In the genomic region with DNA sequence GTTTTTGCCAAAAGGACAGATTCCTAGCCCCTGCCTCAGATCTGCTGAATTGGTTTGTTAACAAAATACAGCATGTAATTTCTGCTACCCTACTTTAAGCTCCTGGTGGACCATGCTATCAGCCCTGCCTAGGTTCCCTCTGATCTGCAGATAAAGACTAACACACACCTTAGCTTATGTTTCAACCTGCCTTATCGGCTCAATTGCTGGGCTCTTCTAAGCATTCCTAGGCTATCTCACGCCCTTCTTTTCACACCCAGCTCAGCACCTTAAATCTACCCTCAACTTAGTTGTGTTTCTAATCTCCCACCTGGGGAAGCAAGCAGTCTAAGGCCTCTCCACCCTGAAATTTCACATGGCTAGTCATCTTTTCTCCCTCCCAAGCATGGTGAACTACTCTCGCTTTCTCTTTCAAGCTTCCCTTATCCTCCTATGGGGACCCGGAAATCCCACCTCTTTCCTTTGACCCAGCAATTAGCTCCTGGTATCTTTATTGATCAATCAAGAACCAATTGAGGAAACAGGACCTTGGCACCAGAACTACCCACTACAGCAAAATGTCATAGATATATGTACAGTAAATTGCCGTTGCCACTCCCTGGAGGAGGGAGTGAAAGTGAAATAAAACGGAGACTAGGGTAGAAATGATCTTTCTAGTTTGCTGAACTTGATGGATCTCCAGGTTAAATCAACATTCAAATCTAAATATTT, we compare ENCODE assay signal across 18 mouse cellular contexts.
"Had no signal": no experiment of that assay in that cellular context is flagged by ENCODE, and none has a peak within 500 bp of the region (broad histone marks: within the 10 kb centered on the region; RNA-seq: fewer than 3 reads in every experiment).

No protein-coding gene starts in this region.

- DNase-seq: lung, adult 18-20 months; lung, embryonic 14.5 days; lung, postnatal 10 days; lung, postnatal 4 days; midbrain, embryonic 14.5 days; retina, postnatal 1 day; right cerebral cortex, adult 18-20 months; right cerebral cortex, postnatal 25 days; right cerebral cortex, postnatal 4 days; thymus, adult 18-20 months; thymus, postnatal 14 days; thymus, postnatal 36 days had no signal

- H3K9me3 ChIP-seq: midbrain, embryonic 10.5 days; midbrain, embryonic 12.5 days; neural tube, embryonic 13.5 days; neural tube, embryonic 15.5 days had no signal

- H3K36me3 ChIP-seq: midbrain, embryonic 10.5 days; midbrain, embryonic 12.5 days; neural tube, embryonic 13.5 days; neural tube, embryonic 15.5 days had no signal

- H3K4me1 ChIP-seq: midbrain, embryonic 12.5 days; neural tube, embryonic 13.5 days had no signal

- H3K27me3 ChIP-seq: midbrain, embryonic 12.5 days; neural tube, embryonic 13.5 days; neural tube, embryonic 15.5 days had no signal

- H3K4me3 ChIP-seq: midbrain, embryonic 10.5 days; midbrain, embryonic 12.5 days; myocyte; neural tube, embryonic 13.5 days; neural tube, embryonic 15.5 days had no signal

- ATAC-seq: midbrain, embryonic 16.5 days had no signal

- H3K27ac ChIP-seq: midbrain, embryonic 10.5 days; midbrain, embryonic 12.5 days; neural tube, embryonic 13.5 days; neural tube, embryonic 15.5 days had no signal

- H3K9ac ChIP-seq: lung, embryonic 14.5 days; midbrain, embryonic 12.5 days; neural tube, embryonic 13.5 days; neural tube, embryonic 15.5 days had no signal

- H3K4me2 ChIP-seq: lung, embryonic 14.5 days; midbrain, embryonic 12.5 days; neural tube, embryonic 13.5 days; neural tube, embryonic 15.5 days had no signal
